In the genomic region with DNA sequence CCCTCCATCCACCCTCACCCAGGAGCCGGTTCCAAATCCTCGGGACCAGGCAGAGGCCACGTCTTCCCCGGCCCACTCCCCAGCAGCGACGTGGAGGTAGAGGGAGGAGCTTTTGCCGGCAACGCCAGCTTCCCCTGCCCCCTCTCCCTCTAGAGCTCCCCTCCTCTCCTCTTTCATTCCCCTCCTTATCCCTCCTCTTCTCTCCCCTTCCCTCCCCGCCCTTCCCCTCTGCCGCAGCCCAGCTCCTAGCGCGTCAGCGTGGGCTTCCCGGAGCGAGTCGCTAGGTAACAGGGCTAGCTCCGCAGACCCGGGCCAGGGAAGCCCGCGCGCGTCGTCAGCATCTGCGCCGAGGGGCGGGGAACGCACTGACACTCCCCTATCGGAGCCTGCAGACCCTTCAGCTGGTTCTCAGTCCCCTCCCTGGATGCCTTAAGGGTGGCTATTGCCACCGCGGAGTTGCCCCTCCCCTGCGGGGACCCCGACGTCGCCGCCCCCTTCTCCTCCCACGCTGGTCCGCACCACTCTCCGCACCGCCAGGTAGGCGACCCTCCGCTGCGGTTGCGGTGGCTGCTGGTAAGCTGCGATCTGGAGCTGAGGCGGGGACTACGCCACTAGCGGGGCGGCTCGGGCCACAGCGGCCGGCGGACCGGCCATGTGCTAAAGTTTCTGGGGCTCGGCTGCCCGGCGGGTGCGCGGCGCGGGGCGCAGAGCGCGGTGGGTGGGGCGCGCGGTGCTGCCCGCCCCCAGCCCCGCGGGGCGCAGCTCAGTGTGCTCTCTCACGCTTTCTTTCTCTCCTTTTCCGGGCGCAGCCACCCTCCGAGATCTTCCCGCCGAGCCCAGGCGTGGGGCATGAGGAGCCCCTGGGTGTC, we compare ENCODE assay signal across 7 mouse cellular contexts. TPM values are rescaled to one million over a fixed set of nuclear protein-coding genes. Genes with fewer than 3 reads are reported as not detected.
DNase-seq lines count a peak whose midpoint lies in the region; ATAC-seq and TF ChIP-seq lines count a peak whose summit lies in the region.

No protein-coding gene starts in this region.

- WGBS in intestine, embryonic 14.5 days, result under 1% methylated on average over 64 of the region's 77 CpGs
- under 1% methylated on average over 63 of the region's 77 CpGs for WGBS in limb, embryonic 14.5 days

- TF ChIP-seq EP300 in ES-Bruce4 (IDR thresholded peaks at IDR 0.05; ENCODE audit: insufficient read depth, low read depth, low read length), result 0 out of 2 replicates have a peak, but pooled peaks have one; percentile 7

- H3K27me3 ChIP-seq in E14TG2a.4 (ENCODE audit: insufficient read depth, low read length) (peaks cover 51% of the 10 kb centered on the region), ES-Bruce4 (ENCODE audit: control insufficient read depth, insufficient read depth, low read length, poor library complexity, severe bottlenecking) (no peaks in the 10 kb centered on the region)
- H3K27me3 ChIP-seq in intestine, embryonic 14.5 days (replicated peaks; ENCODE audit: control insufficient read depth, insufficient read depth, low read length), result peaks cover 23% of the 10 kb centered on the region
- peaks cover 28% of the 10 kb centered on the region for H3K27me3 ChIP-seq in limb, embryonic 14.5 days (ENCODE audit: control insufficient read depth, insufficient read depth, low read length)

- H3K4me1 ChIP-seq in E14TG2a.4 (replicated peaks; ENCODE audit: low read depth, low read length) (peaks cover 39% of the 10 kb centered on the region), ES-Bruce4 (ENCODE audit: control insufficient read depth, insufficient read depth, low read length) (peaks cover 4% of the 10 kb centered on the region)
- no peaks in the 10 kb centered on the region for H3K4me1 ChIP-seq in intestine, embryonic 14.5 days (replicated peaks; ENCODE audit: control insufficient read depth, insufficient read depth, low read length)
- H3K4me1 ChIP-seq in limb, embryonic 14.5 days (ENCODE audit: control insufficient read depth, insufficient read depth, low read length), result peaks cover 5% of the 10 kb centered on the region

- H3K9me3 ChIP-seq in E14TG2a.4 (ENCODE audit: low read length) (no peaks in the 10 kb centered on the region), ES-Bruce4 (replicated peaks; ENCODE audit: control insufficient read depth, insufficient read depth, low read length, poor library complexity, severe bottlenecking) (no peaks in the 10 kb centered on the region)
- H3K9me3 ChIP-seq in intestine, embryonic 14.5 days (ENCODE audit: control insufficient read depth, low read length), result no peaks in the 10 kb centered on the region
- H3K9me3 ChIP-seq in limb, embryonic 14.5 days (ENCODE audit: control insufficient read depth, low read length), result no peaks in the 10 kb centered on the region

- H3K27ac ChIP-seq in ES-Bruce4 (ENCODE audit: insufficient read depth, low read length), result no peak overlapping the region
- no peak overlapping the region for H3K27ac ChIP-seq in intestine, embryonic 14.5 days (ENCODE audit: low read depth)
- H3K27ac ChIP-seq in limb, embryonic 14.5 days (replicated peaks; ENCODE audit: low read depth, low read length), result no peak overlapping the region

- DNase-seq in embryo, embryonic 9.5 days (ENCODE audit: extremely low spot score), result peak; percentile 75
- peak; percentile 79 for DNase-seq in intestine, embryonic 14.5 days (ENCODE audit: low spot score)
- peak; percentile 47 for DNase-seq in limb, embryonic 14.5 days (ENCODE audit: low spot score)
- DNase-seq in right cerebral cortex, adult 18-20 months, result peak; percentile 68

- H3K9ac ChIP-seq in ES-Bruce4 (ENCODE audit: low read depth, poor library complexity, severe bottlenecking), result peak overlapping the region; percentile 67
- peak overlapping the region; percentile 40 for H3K9ac ChIP-seq in intestine, embryonic 14.5 days (ENCODE audit: low read length)
- H3K9ac ChIP-seq in limb, embryonic 14.5 days (ENCODE audit: low read depth, low read length, severe bottlenecking), result peak overlapping the region; percentile 56

- TF ChIP-seq CTCF in E14TG2a.4 (conservative IDR thresholded peaks at IDR 0.05; ENCODE audit: low read length) (no peak), ES-Bruce4 (IDR thresholded peaks at IDR 0.05; ENCODE audit: low read depth, low read length) (no peak)

- no peak for TF ChIP-seq POLR2A in ES-Bruce4 (IDR thresholded peaks at IDR 0.05; ENCODE audit: insufficient read depth, low read length)
- no peak for TF ChIP-seq POLR2A in limb, embryonic 14.5 days (IDR thresholded peaks at IDR 0.05; ENCODE audit: borderline replicate concordance, extremely low read depth, insufficient read depth, insufficient read length)

- peak overlapping the region; percentile 98 for H3K4me2 ChIP-seq in intestine, embryonic 14.5 days (ENCODE audit: low read length)
- peak overlapping the region; percentile 97 for H3K4me2 ChIP-seq in limb, embryonic 14.5 days (replicated peaks; ENCODE audit: low read depth, low read length, severe bottlenecking)

- H3K4me3 ChIP-seq in E14TG2a.4 (replicated peaks; ENCODE audit: low read length) (peak overlapping the region; percentile 90), ES-Bruce4 (ENCODE audit: low read depth, low read length) (peak overlapping the region; percentile 75)
- H3K4me3 ChIP-seq in intestine, embryonic 14.5 days (ENCODE audit: low read depth, low read length), result peak overlapping the region; percentile 55
- H3K4me3 ChIP-seq in limb, embryonic 14.5 days (replicated peaks; ENCODE audit: low read length), result peak overlapping the region; percentile 65

- peak; percentile 81 for ATAC-seq in intestine, embryonic 14.5 days (replicated peaks; ENCODE audit: low FRiP score, low TSS enrichment, low read depth)
- peak; percentile 81 for ATAC-seq in limb, embryonic 14.5 days (ENCODE audit: low FRiP score, low read depth)
- no peak for ATAC-seq in CD4-positive, CD25-positive, alpha-beta regulatory T cell, adult 4 months

- H3K36me3 ChIP-seq in E14TG2a.4 (ENCODE audit: insufficient read depth, low read length), result no peaks in the 10 kb centered on the region
- no peaks in the 10 kb centered on the region for H3K36me3 ChIP-seq in ES-Bruce4 (ENCODE audit: control insufficient read depth, insufficient read depth, low read length, poor library complexity, severe bottlenecking)
- no peaks in the 10 kb centered on the region for H3K36me3 ChIP-seq in intestine, embryonic 14.5 days (ENCODE audit: control insufficient read depth, insufficient read depth, low read length)
- H3K36me3 ChIP-seq in limb, embryonic 14.5 days (ENCODE audit: control insufficient read depth, insufficient read depth, low read length), result no peaks in the 10 kb centered on the region

RNA-seq across cellular contexts. Expression of a gene that starts 3.0 kb away (rescaled TPM):
- 1.5 and 1.8 TPM in 2 replicates for polyA plus RNA-seq in ES-Bruce4 (2011; ENCODE audit: insufficient read depth, insufficient read length, low read depth, missing spikeins)
- polyA plus RNA-seq in intestine, embryonic 14.5 days (2014; fragmentation: Nextera tagmentation; extraction: Ambion mirVana), result 0.18 and 0.26 TPM in 2 replicates
- 0.31 and 0.40 TPM in 2 replicates for polyA plus RNA-seq in limb, embryonic 14.5 days (2012; rRNA removed)
- 0.19 and 0.21 TPM in 2 replicates for polyA plus RNA-seq in limb, embryonic 14.5 days (2014; fragmentation: Nextera tagmentation; extraction: Ambion mirVana)
- polyA plus RNA-seq in CD4-positive, CD25-positive, alpha-beta regulatory T cell, adult 4 months (2017; shearing (Covaris generic)), result not detected
